Comparison of ENCODE assay signal across 8 mouse cellular contexts in genomic region chr5:92042377-92043348, GRCm38 (mm10). TPM values are rescaled to one million over a fixed set of nuclear protein-coding genes. Genes with fewer than 3 reads are reported as not detected.
A peak's percentile ranks its signal among the peaks of the same experiment; 100 is the strongest.
DNase-seq lines count a peak whose midpoint lies in the region; ATAC-seq lines count a peak whose summit lies in the region.

No protein-coding gene starts in this region.

- peak overlapping the region; percentile 96 for H3K4me2 ChIP-seq in hindbrain, embryonic 16.5 days (ENCODE audit: low read length)

- peaks cover 3% of the 10 kb centered on the region for H3K4me1 ChIP-seq in hindbrain, embryonic 16.5 days (ENCODE audit: control insufficient read depth, insufficient read depth, low read depth, low read length)

- DNase-seq in WW6 (ENCODE audit: low read depth, low spot score) = peak; percentile 98
- DNase-seq in cerebellum, postnatal 4 days (ENCODE audit: low spot score in 2 of 2) = peak; percentile 83 to 92
- DNase-seq in gastrocnemius, adult 18-20 months (ENCODE audit: low spot score) = peak; percentile 94
- DNase-seq in left cerebral cortex, adult 18-20 months (ENCODE audit: low spot score in 2 of 2) = peak; percentile 97 to 98
- DNase-seq in right cerebral cortex, adult 18-20 months = peak; percentile 97
- DNase-seq in urinary bladder, postnatal 10 days (ENCODE audit: low spot score) = peak; percentile 83

- H3K27me3 ChIP-seq in hindbrain, embryonic 16.5 days (replicated peaks; ENCODE audit: control insufficient read depth, insufficient read depth, low read length) = no peaks in the 10 kb centered on the region; the same call in 1 of the 2 replicates

- peak; percentile 98 for ATAC-seq in hindbrain, embryonic 16.5 days

- no peaks in the 10 kb centered on the region for H3K36me3 ChIP-seq in hindbrain, embryonic 16.5 days (ENCODE audit: control insufficient read depth, insufficient read depth, low read length)
- H3K36me3 ChIP-seq in macrophage (ENCODE audit: inconsistent target) = no peaks in the 10 kb centered on the region

- H3K9me3 ChIP-seq in hindbrain, embryonic 16.5 days (ENCODE audit: control insufficient read depth, low read length) = no peaks in the 10 kb centered on the region

- peak overlapping the region; percentile 75 for H3K9ac ChIP-seq in hindbrain, embryonic 16.5 days (ENCODE audit: low read depth, low read length)

- under 1% methylated on average over 60 of the region's 68 CpGs for WGBS in hindbrain, embryonic 16.5 days
- WGBS in macrophage (ENCODE audit: missing documents) = under 1% methylated on average over 67 of the region's 68 CpGs

- H3K4me3 ChIP-seq in hindbrain, embryonic 16.5 days (ENCODE audit: low read length) = peak overlapping the region; percentile 92
- H3K4me3 ChIP-seq in macrophage (ENCODE audit: inconsistent target) = peak overlapping the region; percentile 71

- no peaks in the 10 kb centered on the region for H3K79me2 ChIP-seq in macrophage (ENCODE audit: inconsistent target)

- peak overlapping the region; percentile 80 for H3K27ac ChIP-seq in hindbrain, embryonic 16.5 days (ENCODE audit: low read depth, low read length)
- peak overlapping the region; percentile 61 for H3K27ac ChIP-seq in macrophage

RNA-seq across cellular contexts. Expression of gene Cdkl2, which starts 1.0 kb away (rescaled TPM):
- 1 to 10 TPM; 4.7 to 6.6 TPM for total RNA-seq in gastrocnemius, adult 18-20 months (2021)
- polyA plus RNA-seq in hindbrain, embryonic 16.5 days (2015; fragmentation: Nextera tagmentation; extraction: Ambion mirVana) = 19.7 and 24.9 TPM in 2 replicates
- total RNA-seq in left cerebral cortex, adult 18-20 months (2021) = 10 to 100 TPM; 36.4 to 37.4 TPM
- total RNA-seq in macrophage (2018; cell fraction: chromatin; rRNA removed) = 10 to 100 TPM in 3 of 26 experiments, 1 to 10 TPM in 23; 1.6 to 15.6 (median 3.9) TPM
- total RNA-seq in macrophage (2018; cell fraction: cytosol; rRNA removed) = 1 to 10 TPM in 23 of 26 experiments, under 1 TPM in 3; 0.81 to 4.5 (median 2.4) TPM
- 10 to 100 TPM in 1 of 26 experiments, 1 to 10 TPM in 25; 1.4 to 11.8 (median 3.5) TPM for total RNA-seq in macrophage (2018; cell fraction: nucleus; rRNA removed)
- polyA plus RNA-seq in macrophage (2018) = 2.2 to 3.1 TPM (median 3.1 TPM) in 3 replicates

RNA-seq across cellular contexts. Expression of gene G3bp2, which starts 40.9 kb away (rescaled TPM):
- 10 to 100 TPM; 58.2 to 61.5 TPM for total RNA-seq in gastrocnemius, adult 18-20 months (2021)
- polyA plus RNA-seq in hindbrain, embryonic 16.5 days (2015; fragmentation: Nextera tagmentation; extraction: Ambion mirVana) = 333 and 334 TPM in 2 replicates
- total RNA-seq in left cerebral cortex, adult 18-20 months (2021) = 100 to 1,000 TPM; 245 to 252 TPM
- 100 to 1,000 TPM in 8 of 26 experiments, 10 to 100 TPM in 18; 15.3 to 144 (median 80.7) TPM for total RNA-seq in macrophage (2018; cell fraction: chromatin; rRNA removed)
- 100 to 1,000 TPM in 13 of 26 experiments, 10 to 100 TPM in 13; 70.1 to 161 (median 99.7) TPM for total RNA-seq in macrophage (2018; cell fraction: cytosol; rRNA removed)
- 100 to 1,000 TPM in 15 of 26 experiments, 10 to 100 TPM in 11; 40.0 to 185 (median 107) TPM for total RNA-seq in macrophage (2018; cell fraction: nucleus; rRNA removed)
- polyA plus RNA-seq in macrophage (2018) = 76.9 to 105 TPM (median 87.9 TPM) in 3 replicates

RNA-seq across cellular contexts. Expression of gene Odaph, which starts 55.4 kb away (rescaled TPM):
- total RNA-seq in gastrocnemius, adult 18-20 months (2021) = under 1 TPM in 1 of 2 experiments, not detected in 1; 0.53 TPM
- 0.43 and 0.65 TPM in 2 replicates for polyA plus RNA-seq in hindbrain, embryonic 16.5 days (2015; fragmentation: Nextera tagmentation; extraction: Ambion mirVana)
- not detected for total RNA-seq in left cerebral cortex, adult 18-20 months (2021)
- total RNA-seq in macrophage (2018; cell fraction: chromatin; rRNA removed) = not detected
- total RNA-seq in macrophage (2018; cell fraction: cytosol; rRNA removed) = not detected
- under 1 TPM in 1 of 26 experiments, not detected in 25; 0.28 TPM for total RNA-seq in macrophage (2018; cell fraction: nucleus; rRNA removed)
- not detected in 3 replicates for polyA plus RNA-seq in macrophage (2018)

Comparison
In these comparisons a context has a peak if more than half of its experiments do, and no peak if none do; other contexts are left out.
1. Peak in every context shown above with its lines: DNase-seq, ATAC-seq, H3K4me3 ChIP-seq and H3K27ac ChIP-seq.
2. RNA of gene Cdkl2, which starts 1.0 kb away (total RNA-seq): 36.4 to 37.4 TPM in left cerebral cortex, adult 18-20 months; 4.7 to 6.6 TPM in gastrocnemius, adult 18-20 months; every median in the first group is over 4 times any median in the second.